Mouse (Mus musculus): ENCODE data around the gene Zfp365. TPM values are rescaled to one million over a fixed set of nuclear protein-coding genes. Genes with fewer than 3 reads are reported as not detected.

Gene Zfp365
- polyA plus RNA-seq, 1 experiment, result 19.8 TPM

DNA sequence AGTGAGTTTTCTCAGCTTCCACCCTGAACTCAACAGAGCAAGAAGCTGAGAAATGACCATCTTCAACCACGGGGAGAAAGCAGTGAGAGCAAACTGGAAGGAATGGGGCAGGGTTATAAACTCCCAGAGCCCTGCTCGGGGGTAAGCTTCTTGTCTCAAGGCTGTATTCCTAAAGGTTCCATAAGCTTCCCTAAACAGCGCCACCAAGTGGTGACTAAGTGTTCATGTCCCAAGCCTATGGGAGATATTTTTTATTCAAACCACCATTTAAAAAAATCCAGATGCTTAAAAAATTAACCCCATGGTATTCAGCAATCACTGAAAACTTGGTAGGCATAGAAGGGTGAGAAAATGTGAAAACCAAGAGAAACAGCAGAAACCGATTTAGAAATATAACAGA is 18.9 kb upstream of the Zfp365 start:
- TF ChIP-seq POLR2A (IDR thresholded peaks at IDR 0.05; ENCODE audit: low read depth, low read length) (no peak), CTCF (IDR thresholded peaks at IDR 0.05; ENCODE audit: borderline replicate concordance, insufficient read depth, low read length) (no peak)
- Histone ChIP-seq H3K4me1 (ENCODE audit: control insufficient read depth, insufficient read depth, low read length) (peaks cover 4% of the 10 kb centered on the region; the same call in 1 of the 2 replicates), H3K27ac (ENCODE audit: insufficient read depth, low read length) (no peak overlapping the region), H3K4me3 (ENCODE audit: insufficient read depth, low read length) (no peak overlapping the region)

DNA sequence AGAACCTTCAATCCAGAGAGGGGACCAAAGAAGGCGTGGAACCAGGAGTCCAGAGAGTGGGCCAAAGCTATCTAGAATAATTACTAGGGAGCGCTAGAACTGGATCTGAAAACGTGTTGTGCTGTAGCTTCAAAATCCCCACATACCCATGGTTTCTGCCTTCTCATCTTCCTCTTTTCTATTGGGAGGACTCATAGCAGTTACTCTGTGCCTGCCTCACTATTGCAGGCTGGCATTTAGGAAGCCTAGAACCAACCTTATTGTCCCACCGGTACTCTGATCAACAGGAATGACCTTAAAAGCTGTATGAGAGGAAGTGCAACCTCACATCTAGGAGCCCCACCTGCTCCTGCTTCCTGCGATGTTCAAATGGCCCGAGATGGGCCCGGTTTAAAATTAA is 16.1 kb upstream of the Zfp365 start:
- Histone ChIP-seq H3K4me3 (ENCODE audit: insufficient read depth, low read length) (no peak overlapping the region), H3K27ac (ENCODE audit: insufficient read depth, low read length) (no peak overlapping the region), H3K4me1 (ENCODE audit: control insufficient read depth, insufficient read depth, low read length) (0 out of 2 replicates have a peak, but pooled peaks cover 4% of the 10 kb centered on the region)
- TF ChIP-seq POLR2A (IDR thresholded peaks at IDR 0.05; ENCODE audit: low read depth, low read length) (no peak), CTCF (IDR thresholded peaks at IDR 0.05; ENCODE audit: borderline replicate concordance, insufficient read depth, low read length) (no peak)

DNA sequence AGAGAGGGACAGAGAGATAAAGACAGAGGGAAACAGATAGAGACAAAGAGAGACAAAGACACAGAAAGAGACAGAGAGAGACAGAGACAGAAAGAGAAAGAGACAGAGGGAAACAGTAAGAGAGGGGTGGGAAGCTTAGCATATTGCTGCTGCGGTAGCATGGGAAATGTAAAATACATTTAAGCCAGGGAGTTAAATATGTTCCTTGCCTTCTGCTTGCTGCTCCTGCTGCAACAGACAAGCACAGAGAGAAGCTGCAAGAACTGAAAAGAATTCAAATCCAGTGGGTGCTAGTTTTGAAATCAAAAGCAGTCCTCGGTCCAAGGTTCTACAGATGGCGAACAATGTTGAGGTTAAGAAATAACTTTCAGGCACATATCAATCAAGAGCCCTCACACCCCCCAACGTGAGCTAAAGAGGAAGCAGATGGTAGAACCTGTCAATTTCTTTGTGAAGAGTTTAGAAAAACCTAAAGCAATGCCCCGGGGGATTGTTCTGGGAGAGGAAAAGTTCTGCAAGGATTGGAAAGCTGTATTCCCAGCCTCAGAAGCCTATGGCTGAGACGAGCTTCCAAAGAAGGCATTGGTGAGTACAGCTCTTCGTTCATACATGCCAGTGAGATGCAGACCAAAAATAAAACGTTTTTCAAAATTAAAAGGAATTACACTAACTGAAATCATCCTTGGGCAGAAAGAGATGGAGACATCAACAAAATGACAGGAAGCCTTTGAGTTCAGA is 15.4 kb upstream of the Zfp365 start:
- Histone ChIP-seq H3K4me3 (ENCODE audit: insufficient read depth, low read length) (no peak overlapping the region), H3K27ac (ENCODE audit: insufficient read depth, low read length) (no peak overlapping the region), H3K4me1 (ENCODE audit: control insufficient read depth, insufficient read depth, low read length) (no peaks in the 10 kb centered on the region)
- no peak for TF ChIP-seq POLR2A (IDR thresholded peaks at IDR 0.05; ENCODE audit: low read depth, low read length)
- no peak for TF ChIP-seq CTCF (IDR thresholded peaks at IDR 0.05; ENCODE audit: borderline replicate concordance, insufficient read depth, low read length)

DNA sequence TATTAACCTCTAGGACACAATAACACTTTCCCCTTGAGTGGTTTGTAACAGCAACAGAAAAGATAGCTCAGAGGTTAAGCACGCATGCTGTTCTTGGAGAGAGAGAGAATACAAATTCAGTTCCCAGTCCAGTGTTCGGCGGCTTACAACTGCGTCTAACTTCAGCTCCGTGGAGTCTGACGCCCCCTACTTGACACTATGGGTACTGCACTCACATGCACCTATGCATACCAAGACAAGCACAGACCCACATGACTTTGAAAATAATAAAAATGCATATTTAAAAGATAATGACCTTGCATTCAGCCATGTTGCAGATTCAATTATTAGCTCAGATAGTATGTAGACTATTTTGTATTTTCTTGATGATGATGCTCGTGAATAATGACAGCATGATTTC is 11.6 kb upstream of the Zfp365 start:
- Histone ChIP-seq H3K4me1 (ENCODE audit: control insufficient read depth, insufficient read depth, low read length) (no peaks in the 10 kb centered on the region), H3K4me3 (ENCODE audit: insufficient read depth, low read length) (no peak overlapping the region), H3K27ac (ENCODE audit: insufficient read depth, low read length) (no peak overlapping the region)
- TF ChIP-seq POLR2A (IDR thresholded peaks at IDR 0.05; ENCODE audit: low read depth, low read length), result no peak
- TF ChIP-seq CTCF (IDR thresholded peaks at IDR 0.05; ENCODE audit: borderline replicate concordance, insufficient read depth, low read length), result no peak

DNA sequence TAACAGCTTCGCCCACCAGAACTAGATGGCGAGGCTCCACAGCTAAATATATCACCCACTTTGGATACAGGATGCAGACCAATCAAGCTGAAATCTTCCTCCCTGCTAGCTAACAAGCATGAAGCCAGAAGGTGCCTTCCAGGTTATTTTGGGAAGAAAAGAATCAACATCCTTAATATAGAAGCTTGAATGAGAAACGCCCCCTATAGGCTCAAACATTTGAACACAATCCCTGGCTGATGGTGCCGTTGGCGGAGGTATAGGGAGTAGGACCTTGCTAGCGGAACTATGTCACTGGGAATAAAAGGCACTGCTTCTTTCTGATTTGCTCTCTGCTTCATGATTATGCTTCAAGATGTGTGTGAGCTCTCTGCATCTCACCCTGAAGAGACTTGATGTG is 9.3 kb upstream of the Zfp365 start:
- no peak overlapping the region for H3K4me3 ChIP-seq (ENCODE audit: insufficient read depth, low read length)
- no peak overlapping the region for H3K27ac ChIP-seq (ENCODE audit: insufficient read depth, low read length)
- no peaks in the 10 kb centered on the region for H3K4me1 ChIP-seq (ENCODE audit: control insufficient read depth, insufficient read depth, low read length)
- TF ChIP-seq CTCF (IDR thresholded peaks at IDR 0.05; ENCODE audit: borderline replicate concordance, insufficient read depth, low read length), result no peak
- no peak for TF ChIP-seq POLR2A (IDR thresholded peaks at IDR 0.05; ENCODE audit: low read depth, low read length)

DNA sequence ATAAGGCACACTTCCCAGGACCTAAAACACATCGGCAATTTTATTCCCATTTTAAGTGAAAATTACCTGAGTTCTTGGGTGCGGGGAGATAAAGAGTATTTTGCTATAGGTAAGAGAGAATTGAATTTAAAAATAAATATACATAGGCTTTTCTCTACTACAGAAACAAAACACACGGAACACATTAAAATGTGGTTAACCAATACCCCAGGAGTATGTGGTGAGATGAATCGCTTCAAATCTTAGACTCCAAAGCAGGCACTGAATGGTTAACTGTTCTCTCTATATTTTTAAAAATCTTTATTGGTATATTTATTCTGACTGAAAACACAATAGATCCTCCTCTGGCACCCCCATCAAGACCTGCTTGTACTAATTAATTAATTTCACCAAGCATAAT is 7.2 kb upstream of the Zfp365 start:
- H3K4me1 ChIP-seq (ENCODE audit: control insufficient read depth, insufficient read depth, low read length), result no peaks in the 10 kb centered on the region
- no peak for TF ChIP-seq POLR2A (IDR thresholded peaks at IDR 0.05; ENCODE audit: low read depth, low read length)
- no peak for TF ChIP-seq CTCF (IDR thresholded peaks at IDR 0.05; ENCODE audit: borderline replicate concordance, insufficient read depth, low read length)
- H3K4me3 ChIP-seq (ENCODE audit: insufficient read depth, low read length), result no peak overlapping the region
- H3K27ac ChIP-seq (ENCODE audit: insufficient read depth, low read length), result no peak overlapping the region

DNA sequence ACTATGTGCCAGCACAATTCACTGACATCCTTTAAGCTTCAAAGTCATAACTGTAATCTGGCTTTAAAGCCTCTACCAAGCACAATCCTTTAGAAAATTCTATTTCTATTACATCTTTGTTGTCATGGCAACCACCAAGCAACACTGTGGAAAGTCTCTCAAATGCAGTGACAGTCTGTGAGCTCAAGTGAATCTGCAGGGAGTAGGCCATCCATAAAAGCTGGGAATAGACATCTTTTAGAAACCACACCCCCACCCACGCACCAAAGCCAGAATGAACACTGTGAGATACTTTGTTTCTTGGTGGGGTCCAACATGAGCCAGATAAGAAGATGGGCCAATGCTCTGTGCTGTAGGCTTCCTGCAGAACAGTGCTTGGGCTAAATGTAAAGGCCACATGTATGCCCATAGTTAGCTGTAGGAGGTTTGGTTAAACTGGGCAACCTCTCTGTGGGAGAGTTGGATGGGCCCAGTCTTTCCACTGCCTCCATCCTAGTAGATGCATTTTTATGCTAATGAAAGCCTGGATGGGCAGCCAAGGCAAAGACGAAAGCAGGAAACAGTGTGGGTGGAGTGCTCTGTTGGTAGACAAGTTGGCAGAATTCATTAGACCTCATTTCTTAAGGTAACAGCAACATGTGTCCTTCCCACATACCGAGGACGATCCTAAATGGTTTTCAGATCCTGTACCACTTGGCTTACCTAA is 5.9 kb upstream of the Zfp365 start:
- no peak for TF ChIP-seq POLR2A (IDR thresholded peaks at IDR 0.05; ENCODE audit: low read depth, low read length)
- no peak for TF ChIP-seq CTCF (IDR thresholded peaks at IDR 0.05; ENCODE audit: borderline replicate concordance, insufficient read depth, low read length)
- Histone ChIP-seq H3K4me3 (ENCODE audit: insufficient read depth, low read length) (no peak overlapping the region), H3K27ac (ENCODE audit: insufficient read depth, low read length) (no peak overlapping the region), H3K4me1 (ENCODE audit: control insufficient read depth, insufficient read depth, low read length) (no peaks in the 10 kb centered on the region)

DNA sequence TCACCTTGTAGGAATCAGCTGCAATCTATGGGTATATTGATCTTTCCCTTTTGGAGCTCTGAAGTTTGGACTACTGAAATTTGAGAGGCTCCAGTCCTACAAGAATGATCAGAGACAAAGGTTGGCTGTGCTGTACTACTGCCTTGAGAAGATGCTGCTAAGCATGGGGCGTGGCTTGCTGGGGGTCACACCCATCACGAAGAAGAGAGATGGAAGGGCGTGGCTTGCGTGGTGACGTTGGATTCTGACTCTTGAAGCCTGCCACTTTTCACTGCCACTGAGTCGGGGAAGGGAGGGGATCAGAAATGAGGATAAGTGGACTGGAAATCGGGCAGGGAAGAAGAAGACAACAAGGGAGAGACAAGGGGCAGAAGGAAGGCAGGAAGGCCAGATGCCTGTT is 4.9 kb upstream of the Zfp365 start:
- H3K4me3 ChIP-seq (ENCODE audit: insufficient read depth, low read length), result no peak overlapping the region
- no peaks in the 10 kb centered on the region for H3K4me1 ChIP-seq (ENCODE audit: control insufficient read depth, insufficient read depth, low read length)
- no peak overlapping the region for H3K27ac ChIP-seq (ENCODE audit: insufficient read depth, low read length)
- TF ChIP-seq CTCF (IDR thresholded peaks at IDR 0.05; ENCODE audit: borderline replicate concordance, insufficient read depth, low read length), result no peak
- TF ChIP-seq POLR2A (IDR thresholded peaks at IDR 0.05; ENCODE audit: low read depth, low read length), result no peak

DNA sequence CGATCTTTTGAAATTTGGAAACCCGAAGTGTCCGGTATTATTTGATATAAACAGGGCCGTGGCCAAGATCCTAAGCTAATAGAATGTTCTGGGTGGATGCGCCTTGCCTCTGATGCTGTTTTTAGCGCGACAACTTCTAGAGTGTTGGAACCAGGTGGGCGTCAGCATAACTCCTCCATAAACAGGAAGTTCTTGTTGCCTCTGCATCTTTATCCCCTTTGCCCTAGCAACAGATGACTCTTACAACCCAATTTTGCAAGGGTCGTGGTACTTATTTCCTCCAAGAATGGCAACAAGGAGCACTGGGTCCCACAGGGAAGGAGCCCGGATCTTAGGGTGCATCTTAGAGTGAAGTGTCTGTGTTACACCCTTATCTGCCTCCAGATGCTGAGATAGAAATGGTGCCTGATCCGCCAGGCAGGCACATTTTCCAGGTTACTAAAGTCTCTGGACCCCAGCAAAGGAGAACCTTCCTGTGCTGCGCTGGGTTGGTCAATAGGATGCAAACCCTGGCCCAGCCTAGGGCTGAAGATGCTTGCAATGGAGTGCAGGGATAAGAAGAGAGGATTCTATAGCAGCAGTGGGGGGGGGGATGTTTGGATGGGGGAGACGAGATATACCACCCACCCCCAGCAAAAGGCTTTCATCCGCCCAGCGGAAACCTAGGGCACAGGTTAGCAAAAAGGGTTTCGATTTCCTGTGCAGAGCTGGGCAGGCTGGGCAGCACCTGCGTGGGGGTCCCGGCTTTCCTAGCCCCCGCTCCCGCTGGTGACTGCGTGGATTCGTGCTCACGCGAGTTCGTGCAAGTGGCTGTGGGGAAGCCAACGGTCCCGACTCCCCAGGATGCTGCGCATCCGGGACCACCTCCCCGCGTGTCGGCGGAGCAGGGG is 770 bp downstream of the Zfp365 start:
- no peak overlapping the region for H3K27ac ChIP-seq (ENCODE audit: insufficient read depth, low read length)
- peaks cover 2% of the 10 kb centered on the region; the same call in 1 of the 2 replicates for H3K4me1 ChIP-seq (ENCODE audit: control insufficient read depth, insufficient read depth, low read length)

More for the DNA sequence above, 770 bp downstream of the Zfp365 start:
- H3K4me3 ChIP-seq (ENCODE audit: insufficient read depth, low read length), result peak overlapping the region; percentile 54
- TF ChIP-seq POLR2A (IDR thresholded peaks at IDR 0.05; ENCODE audit: low read depth, low read length) (no peak), CTCF (IDR thresholded peaks at IDR 0.05; ENCODE audit: borderline replicate concordance, insufficient read depth, low read length) (no peak)

Measured in embryonic fibroblast, embryonic 13.5 days (primary cell).